Mouse (Mus musculus) left cerebral cortex, adult 18-20 months (tissue): Measurements from ENCODE around the gene Gm10053. TPM values are rescaled to one million over a fixed set of nuclear protein-coding genes. Genes with fewer than 3 reads are reported as not detected.

Experiments
- DNase-seq, 2 experiments: peaks; one replicate each; pipeline ENCODE4 v3.0.0; 2021 to 2022; ENCODE audit warnings: low spot score in 2 of 2, mixed read lengths in 1 of 2
- total RNA-seq, 2 experiments: library from RNA; stranded (reverse); gene quantifications; 2 replicates each; pipeline ENCODE4 v1.2.3; 2021

The Gm10053 gene
- total RNA-seq, 2 experiments from 2014 or later, result 185 to 209 TPM

GRCm38 (mm10) chr19:24898737-24899577 lies 23.5 kb downstream of the Gm10053 start:
- DNase-seq, result no peak

- no peak for DNase-seq
Measured at GRCm38 (mm10) chr19:24899578-24900544, 24.4 kb downstream of the Gm10053 start.

GRCm38 (mm10) chr19:24900581-24901220 lies 25.2 kb downstream of the Gm10053 start, which contains the start of gene Foxd4:
TSS of gene Foxd4 (minus strand) at chr19:24901197.
- DNase-seq, result no peak

GRCm38 (mm10) chr19:24901666-24902065 lies 26.2 kb downstream of the Gm10053 start:
- DNase-seq, result no peak

GRCm38 (mm10) chr19:24902256-24902655 lies 26.8 kb downstream of the Gm10053 start:
- no peak for DNase-seq

GRCm38 (mm10) chr19:24902821-24903220 lies 27.3 kb downstream of the Gm10053 start:
- no peak for DNase-seq

GRCm38 (mm10) chr19:24907655-24908054 lies 32.2 kb downstream of the Gm10053 start:
- DNase-seq, result no peak

- DNase-seq, result no peak
Measured at GRCm38 (mm10) chr19:24908385-24909155, 33.1 kb downstream of the Gm10053 start.

- no peak for DNase-seq
Measured at GRCm38 (mm10) chr19:24920866-24921265, 45.4 kb downstream of the Gm10053 start.

Other genes with a start within 250 kb of the Gm10053 start
- under 1 TPM; 0.16 to 0.33 TPM for gene Tmem252, start 201.7 kb upstream of the Gm10053 start, total RNA-seq
- gene Pgm5, start 13.8 kb upstream of the Gm10053 start, total RNA-seq, result 1 to 10 TPM; 6.9 to 8.8 TPM
- not detected for gene Foxd4, start 25.5 kb downstream of the Gm10053 start, total RNA-seq
- 10 to 100 TPM; 12.6 to 15.5 TPM for gene Cbwd1, start 85.9 kb downstream of the Gm10053 start, total RNA-seq
- 1 to 10 TPM; 2.5 to 3.3 TPM for gene Dock8, start 123.8 kb downstream of the Gm10053 start, total RNA-seq